ENCODE assay signal across 23 mouse cellular contexts in genomic region chr1:89705670-89706069, GRCm38 (mm10).
DNase-seq lines count a peak whose midpoint lies in the region; TF ChIP-seq lines count a peak whose summit lies in the region.
"Had no signal": no experiment of that assay in that cellular context is flagged by ENCODE, and none has a peak within 500 bp of the region (broad histone marks: within the 10 kb centered on the region; RNA-seq: fewer than 3 reads in every experiment).

No protein-coding gene starts in this region.

- H3K4me3 ChIP-seq in cerebellum, adult 2 months (replicated peaks; ENCODE audit: insufficient read depth, low read depth, low read length), result no peak overlapping the region
- H3K4me3 ChIP-seq: embryonic facial prominence, embryonic 10.5 days; embryonic facial prominence, embryonic 13.5 days; erythroblast, embryonic 14.5 days; forebrain, embryonic 12.5 days; forebrain, embryonic 15.5 days had no signal

- TF ChIP-seq POLR2A in cerebellum, adult 2 months (IDR thresholded peaks at IDR 0.05; ENCODE audit: borderline replicate concordance, insufficient read depth, low read length), result no peak

- WGBS in cerebellum, adult 2 months, result 43% methylated on average over 6 of the region's 6 CpGs

- H3K27ac ChIP-seq in cerebellum, adult 2 months (ENCODE audit: insufficient read depth, low read length), result peak overlapping the region; percentile 42; the same call in 1 of the 2 replicates
- H3K27ac ChIP-seq: embryonic facial prominence, embryonic 10.5 days; embryonic facial prominence, embryonic 13.5 days; forebrain, embryonic 12.5 days; forebrain, embryonic 15.5 days; hindbrain, embryonic 14.5 days; hindbrain, postnatal 0 days had no signal

- H3K27me3 ChIP-seq in cerebellum, adult 2 months (ENCODE audit: control insufficient read depth, insufficient read depth, low read length), result no peaks in the 10 kb centered on the region
- H3K27me3 ChIP-seq: CH12.LX; embryonic facial prominence, embryonic 13.5 days had no signal

- DNase-seq in cerebellum, adult 11-12 months, result peak; percentile 50
- no peak for DNase-seq in cerebellum, adult 11 months
- DNase-seq in brain, adult 2 months (ENCODE audit: low read depth, low spot score), result peak; percentile 50
- DNase-seq in cerebellum, adult 2 months, result peak; percentile 48 to 68
- peak; percentile 55 for DNase-seq in cerebellum, adult 9-11 months
- no peak for DNase-seq in layer of hippocampus, postnatal 10 days (ENCODE audit: low spot score in 2 of 2)
- no peak for DNase-seq in gastrocnemius, postnatal 10 days
- DNase-seq in adrenal gland, postnatal 25 days, result no peak
- DNase-seq: adrenal gland, adult 2 months; adrenal gland, postnatal 14 days; B cell, adult 2 months; embryo, embryonic 11 days; heart, adult 11 months; kidney, adult 18-20 months; kidney, adult 9 months had no signal

- TF ChIP-seq CTCF in cerebellum, adult 2 months (IDR thresholded peaks at IDR 0.05; ENCODE audit: borderline replicate concordance, insufficient read depth, low read depth, low read length), result no peak

- peaks cover 41% of the 10 kb centered on the region for H3K4me1 ChIP-seq in cerebellum, adult 2 months (ENCODE audit: control insufficient read depth, insufficient read depth, low read length)

Comparison
In these comparisons a context has a peak if more than half of its experiments do, and no peak if none do; other contexts are left out.
1. DNase-seq: peak in cerebellum, adult 11-12 months (single experiment), brain, adult 2 months (single experiment), cerebellum, adult 2 months (2 of 2) and cerebellum, adult 9-11 months (single experiment); none in cerebellum, adult 11 months (single experiment), layer of hippocampus, postnatal 10 days (0 of 2), gastrocnemius, postnatal 10 days (single experiment) and adrenal gland, postnatal 25 days (single experiment).